In genomic region chr19:16779786-16780185, GRCm38 (mm10) we compare ENCODE assay signal across 8 mouse cellular contexts. TPM values are rescaled to one million over a fixed set of nuclear protein-coding genes. Genes with fewer than 3 reads are reported as not detected.
DNase-seq lines count a peak whose midpoint lies in the region; ATAC-seq and TF ChIP-seq lines count a peak whose summit lies in the region.

No protein-coding gene starts in this region.

- H3K27me3 ChIP-seq in neural tube, embryonic 11.5 days (ENCODE audit: control insufficient read depth, insufficient read depth, low read length) = 0 out of 2 replicates have a peak, but pooled peaks cover 2% of the 10 kb centered on the region
- H3K27me3 ChIP-seq in limb, embryonic 14.5 days (ENCODE audit: control insufficient read depth, insufficient read depth, low read length) = peaks cover 13% of the 10 kb centered on the region; the same call in 1 of the 2 replicates
- no peaks in the 10 kb centered on the region for H3K27me3 ChIP-seq in stomach, embryonic 16.5 days (ENCODE audit: control insufficient read depth, insufficient read depth, low read length)

- no peaks in the 10 kb centered on the region for H3K4me1 ChIP-seq in neural tube, embryonic 11.5 days (ENCODE audit: control insufficient read depth, insufficient read depth, low read length)
- no peaks in the 10 kb centered on the region for H3K4me1 ChIP-seq in limb, embryonic 14.5 days (ENCODE audit: control insufficient read depth, insufficient read depth, low read length)
- H3K4me1 ChIP-seq in stomach, embryonic 16.5 days (ENCODE audit: control insufficient read depth, insufficient read depth, low read length) = peaks cover 3% of the 10 kb centered on the region; the same call in 1 of the 2 replicates

- ATAC-seq in neural tube, embryonic 11.5 days (ENCODE audit: insufficient read depth, low FRiP score, low TSS enrichment) = no peak
- no peak for ATAC-seq in limb, embryonic 14.5 days (ENCODE audit: low FRiP score, low read depth)
- no peak for ATAC-seq in stomach, embryonic 16.5 days (ENCODE audit: insufficient read depth, low FRiP score)
- ATAC-seq in megakaryocyte progenitor cell, adult 5-6 weeks (replicated peaks; ENCODE audit: poor library complexity) = no peak

- H3K27ac ChIP-seq in neural tube, embryonic 11.5 days (ENCODE audit: low read depth, low read length) = no peak overlapping the region
- H3K27ac ChIP-seq in limb, embryonic 14.5 days (replicated peaks; ENCODE audit: low read depth, low read length) = no peak overlapping the region
- no peak overlapping the region for H3K27ac ChIP-seq in stomach, embryonic 16.5 days (ENCODE audit: low read length)

- peak overlapping the region; percentile 66 for H3K4me3 ChIP-seq in neural tube, embryonic 11.5 days (ENCODE audit: low read depth, low read length)
- peak overlapping the region; percentile 65 for H3K4me3 ChIP-seq in limb, embryonic 14.5 days (replicated peaks; ENCODE audit: low read length)
- peak overlapping the region; percentile 62 for H3K4me3 ChIP-seq in stomach, embryonic 16.5 days (replicated peaks; ENCODE audit: low read length)

- no peak overlapping the region for H3K9ac ChIP-seq in neural tube, embryonic 11.5 days (ENCODE audit: low read length)
- H3K9ac ChIP-seq in limb, embryonic 14.5 days (ENCODE audit: low read depth, low read length, severe bottlenecking) = peak overlapping the region; percentile 61
- peak overlapping the region; percentile 81 for H3K9ac ChIP-seq in stomach, embryonic 16.5 days (ENCODE audit: low read length)

- TF ChIP-seq POLR2A in limb, embryonic 14.5 days (IDR thresholded peaks at IDR 0.05; ENCODE audit: borderline replicate concordance, extremely low read depth, insufficient read depth, insufficient read length) = no peak

- H3K36me3 ChIP-seq in neural tube, embryonic 11.5 days (ENCODE audit: control insufficient read depth, insufficient read depth, low read length) = no peaks in the 10 kb centered on the region
- H3K36me3 ChIP-seq in limb, embryonic 14.5 days (ENCODE audit: control insufficient read depth, insufficient read depth, low read length) = no peaks in the 10 kb centered on the region
- no peaks in the 10 kb centered on the region for H3K36me3 ChIP-seq in stomach, embryonic 16.5 days (ENCODE audit: control insufficient read depth, insufficient read depth, low read length)

- WGBS in neural tube, embryonic 11.5 days = 18% methylated on average over 8 of the region's 8 CpGs
- 13% methylated on average over 8 of the region's 8 CpGs for WGBS in limb, embryonic 14.5 days
- 14% methylated on average over 8 of the region's 8 CpGs for WGBS in stomach, embryonic 16.5 days

- peak overlapping the region; percentile 95 for H3K4me2 ChIP-seq in neural tube, embryonic 11.5 days (ENCODE audit: low read depth)
- H3K4me2 ChIP-seq in limb, embryonic 14.5 days (replicated peaks; ENCODE audit: low read depth, low read length, severe bottlenecking) = peak overlapping the region; percentile 95
- H3K4me2 ChIP-seq in stomach, embryonic 16.5 days (ENCODE audit: low read depth, low read length) = peak overlapping the region; percentile 92

- H3K9me3 ChIP-seq in neural tube, embryonic 11.5 days (ENCODE audit: control insufficient read depth, low read length) = no peaks in the 10 kb centered on the region
- no peaks in the 10 kb centered on the region for H3K9me3 ChIP-seq in limb, embryonic 14.5 days (ENCODE audit: control insufficient read depth, low read length)
- no peaks in the 10 kb centered on the region for H3K9me3 ChIP-seq in stomach, embryonic 16.5 days (replicated peaks; ENCODE audit: control insufficient read depth, low read length)

- peak; percentile 19 for DNase-seq in cerebellum, adult 9-10 months
- no peak for DNase-seq in cerebellum, adult 18-20 months
- no peak for DNase-seq in neural tube, embryonic 11.5 days (ENCODE audit: low spot score)
- no peak for DNase-seq in neural tube, embryonic 10.5 days (ENCODE audit: extremely low spot score, low spot score)
- no peak for DNase-seq in limb, embryonic 14.5 days (ENCODE audit: low spot score)
- no peak for DNase-seq in gastrocnemius, postnatal 4 days (ENCODE audit: low spot score in 2 of 2)

RNA-seq across cellular contexts. Expression of gene Vps13a, which starts 0.9 kb away (rescaled TPM):
- polyA plus RNA-seq in neural tube, embryonic 11.5 days (2014; fragmentation: Nextera tagmentation; extraction: Ambion mirVana) = 8.2 and 11.3 TPM in 2 replicates
- 6.9 and 7.8 TPM in 2 replicates for polyA plus RNA-seq in limb, embryonic 14.5 days (2012; rRNA removed)
- polyA plus RNA-seq in limb, embryonic 14.5 days (2014; fragmentation: Nextera tagmentation; extraction: Ambion mirVana) = 8.6 and 9.6 TPM in 2 replicates
- polyA plus RNA-seq in stomach, embryonic 16.5 days (2015; fragmentation: Nextera tagmentation; extraction: Ambion mirVana) = 8.8 and 10.0 TPM in 2 replicates
- 50.9 and 67.2 TPM in 2 replicates for total RNA-seq in megakaryocyte progenitor cell, adult 5-6 weeks (2015)
- 51.8 and 72.8 TPM in 2 replicates for total RNA-seq in megakaryocyte progenitor cell, adult 5-6 weeks (2017)
- 10 to 100 TPM; 17.4 to 17.7 TPM for total RNA-seq in gastrocnemius, postnatal 4 days (2021)
